Mouse (Mus musculus): ENCODE measurements at regions not wholly inside any gene's neighbourhood (a gene's known extent, or its start where the extent isn't known, plus 50 kb on each side); places are given as distances from the start of the nearest gene placed in this dataset.

- Histone ChIP-seq H3K4me2 (ENCODE audit: low read depth, low read length) (no peak overlapping the region), H3K4me1 (ENCODE audit: control insufficient read depth, insufficient read depth, low read length) (no peaks in the 10 kb centered on the region), H3K27ac (replicated peaks; ENCODE audit: low read depth, low read length) (no peak overlapping the region), H3K4me3 (ENCODE audit: low read depth, low read length) (no peak overlapping the region), H3K9me3 (replicated peaks; ENCODE audit: control insufficient read depth, low read length) (no peaks in the 10 kb centered on the region), H3K9ac (replicated peaks; ENCODE audit: low read length) (no peak overlapping the region), H3K36me3 (replicated peaks; ENCODE audit: control insufficient read depth, insufficient read depth, low read depth, low read length) (no peaks in the 10 kb centered on the region), H3K27me3 (ENCODE audit: control insufficient read depth, insufficient read depth, low read length) (no peaks in the 10 kb centered on the region)
- no peak; the same call in 1 of the 2 replicates for ATAC-seq (replicated peaks; ENCODE audit: insufficient number of reproducible peaks, low FRiP score, low TSS enrichment, low read depth)
- DNase-seq (ENCODE audit: low spot score): no peak
- WGBS: 41% methylated on average over 9 of the region's 9 CpGs
Measured at GRCm38 (mm10) chr12:13122282-13122681, 126.7 kb downstream of the Ddx1 start.

- Histone ChIP-seq H3K9me3 (replicated peaks; ENCODE audit: control insufficient read depth, low read length) (no peaks in the 10 kb centered on the region), H3K27ac (replicated peaks; ENCODE audit: low read depth, low read length) (no peak overlapping the region), H3K27me3 (ENCODE audit: control insufficient read depth, insufficient read depth, low read length) (no peaks in the 10 kb centered on the region), H3K4me3 (ENCODE audit: low read depth, low read length) (no peak overlapping the region), H3K36me3 (replicated peaks; ENCODE audit: control insufficient read depth, insufficient read depth, low read depth, low read length) (no peaks in the 10 kb centered on the region), H3K4me1 (ENCODE audit: control insufficient read depth, insufficient read depth, low read length) (no peaks in the 10 kb centered on the region), H3K4me2 (ENCODE audit: low read depth, low read length) (no peak overlapping the region), H3K9ac (replicated peaks; ENCODE audit: low read length) (no peak overlapping the region)
- DNase-seq (ENCODE audit: low spot score) (peak; percentile 33), ATAC-seq (replicated peaks; ENCODE audit: insufficient number of reproducible peaks, low FRiP score, low TSS enrichment, low read depth) (no peak)
- 36% methylated on average over 7 of the region's 7 CpGs for WGBS
Measured at GRCm38 (mm10) chr12:13120581-13120980, 128.4 kb downstream of the Ddx1 start.

DNA sequence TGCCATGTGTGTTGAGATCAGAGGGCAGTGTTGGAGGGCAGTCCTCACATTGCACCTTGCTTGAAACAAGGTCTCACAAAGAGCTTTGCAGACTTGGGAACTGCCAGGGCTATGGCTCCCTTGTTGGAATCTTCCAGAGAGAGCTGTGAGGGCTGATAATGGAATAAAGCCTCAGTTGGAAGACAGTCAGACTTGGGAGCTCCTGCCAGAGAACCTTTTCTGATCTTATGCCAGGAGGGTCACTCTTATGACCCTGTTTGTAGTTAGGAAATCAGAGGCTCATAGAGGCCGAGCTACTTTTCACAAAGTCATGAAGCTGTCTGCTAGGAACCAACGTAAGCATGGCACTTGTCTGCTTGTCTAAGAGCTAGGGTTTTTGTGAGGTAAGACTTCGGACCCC is 129.4 kb downstream of the Ddx1 start:
- no peak overlapping the region for H3K27ac ChIP-seq (replicated peaks; ENCODE audit: low read depth, low read length)
- 94% methylated on average over 3 of the region's 3 CpGs for WGBS

DNA sequence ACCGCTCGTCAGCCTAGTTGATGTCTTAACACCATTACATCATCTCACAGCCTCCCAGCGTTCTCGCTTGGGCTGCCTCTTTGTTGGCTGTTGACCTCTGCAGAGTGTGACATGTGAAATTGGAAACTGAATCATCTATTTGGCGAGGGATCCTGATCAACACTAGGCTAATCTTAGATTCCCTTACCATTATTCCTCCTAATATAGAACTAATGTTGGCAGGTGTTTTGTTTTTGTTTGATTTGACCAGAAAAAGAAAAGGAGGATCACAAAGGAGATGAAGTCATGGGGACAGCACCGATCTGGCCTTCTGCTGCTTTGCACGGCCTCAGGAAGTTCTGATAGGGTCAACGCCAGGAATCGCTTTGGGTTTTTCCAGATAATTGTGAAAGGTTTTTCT is 131.0 kb downstream of the Ddx1 start:
- Histone ChIP-seq H3K27me3 (ENCODE audit: control insufficient read depth, insufficient read depth, low read length) (no peaks in the 10 kb centered on the region), H3K4me2 (ENCODE audit: low read depth, low read length) (no peak overlapping the region), H3K4me1 (ENCODE audit: control insufficient read depth, insufficient read depth, low read length) (no peaks in the 10 kb centered on the region), H3K36me3 (replicated peaks; ENCODE audit: control insufficient read depth, insufficient read depth, low read depth, low read length) (no peaks in the 10 kb centered on the region), H3K4me3 (ENCODE audit: low read depth, low read length) (no peak overlapping the region), H3K27ac (replicated peaks; ENCODE audit: low read depth, low read length) (no peak overlapping the region), H3K9ac (replicated peaks; ENCODE audit: low read length) (no peak overlapping the region), H3K9me3 (replicated peaks; ENCODE audit: control insufficient read depth, low read length) (no peaks in the 10 kb centered on the region)
- ATAC-seq (replicated peaks; ENCODE audit: insufficient number of reproducible peaks, low FRiP score, low TSS enrichment, low read depth) (no peak), DNase-seq (ENCODE audit: low spot score) (no peak)
- WGBS: 73% methylated on average over 9 of the region's 9 CpGs

More for the DNA sequence above, 129.4 kb downstream of the Ddx1 start:
- H3K9me3 ChIP-seq (replicated peaks; ENCODE audit: control insufficient read depth, low read length): no peaks in the 10 kb centered on the region
- H3K27me3 ChIP-seq (ENCODE audit: control insufficient read depth, insufficient read depth, low read length): no peaks in the 10 kb centered on the region
- DNase-seq (ENCODE audit: low spot score) (no peak), ATAC-seq (replicated peaks; ENCODE audit: insufficient number of reproducible peaks, low FRiP score, low TSS enrichment, low read depth) (no peak)
- no peaks in the 10 kb centered on the region for H3K4me1 ChIP-seq (ENCODE audit: control insufficient read depth, insufficient read depth, low read length)
- no peak overlapping the region for H3K9ac ChIP-seq (replicated peaks; ENCODE audit: low read length)
- H3K4me2 ChIP-seq (ENCODE audit: low read depth, low read length): no peak overlapping the region
- H3K4me3 ChIP-seq (ENCODE audit: low read depth, low read length): no peak overlapping the region
- H3K36me3 ChIP-seq (replicated peaks; ENCODE audit: control insufficient read depth, insufficient read depth, low read depth, low read length): no peaks in the 10 kb centered on the region

- WGBS: 73% methylated on average over 4 of the region's 4 CpGs
- Histone ChIP-seq H3K9ac (replicated peaks; ENCODE audit: low read length) (no peak overlapping the region), H3K27ac (replicated peaks; ENCODE audit: low read depth, low read length) (no peak overlapping the region), H3K36me3 (replicated peaks; ENCODE audit: control insufficient read depth, insufficient read depth, low read depth, low read length) (no peaks in the 10 kb centered on the region), H3K4me3 (ENCODE audit: low read depth, low read length) (no peak overlapping the region), H3K4me2 (ENCODE audit: low read depth, low read length) (no peak overlapping the region), H3K4me1 (ENCODE audit: control insufficient read depth, insufficient read depth, low read length) (no peaks in the 10 kb centered on the region), H3K9me3 (replicated peaks; ENCODE audit: control insufficient read depth, low read length) (no peaks in the 10 kb centered on the region), H3K27me3 (ENCODE audit: control insufficient read depth, insufficient read depth, low read length) (no peaks in the 10 kb centered on the region)
- no peak for ATAC-seq (replicated peaks; ENCODE audit: insufficient number of reproducible peaks, low FRiP score, low TSS enrichment, low read depth)
- no peak for DNase-seq (ENCODE audit: low spot score)
Measured at GRCm38 (mm10) chr12:13114341-13114740, 134.7 kb downstream of the Ddx1 start.

- Histone ChIP-seq H3K9ac (replicated peaks; ENCODE audit: low read length) (no peak overlapping the region), H3K4me1 (ENCODE audit: control insufficient read depth, insufficient read depth, low read length) (no peaks in the 10 kb centered on the region), H3K4me2 (ENCODE audit: low read depth, low read length) (no peak overlapping the region), H3K36me3 (replicated peaks; ENCODE audit: control insufficient read depth, insufficient read depth, low read depth, low read length) (no peaks in the 10 kb centered on the region), H3K27ac (replicated peaks; ENCODE audit: low read depth, low read length) (no peak overlapping the region), H3K9me3 (replicated peaks; ENCODE audit: control insufficient read depth, low read length) (no peaks in the 10 kb centered on the region), H3K4me3 (ENCODE audit: low read depth, low read length) (no peak overlapping the region), H3K27me3 (ENCODE audit: control insufficient read depth, insufficient read depth, low read length) (no peaks in the 10 kb centered on the region)
- ATAC-seq (replicated peaks; ENCODE audit: insufficient number of reproducible peaks, low FRiP score, low TSS enrichment, low read depth) (no peak), DNase-seq (ENCODE audit: low spot score) (no peak)
- 81% methylated on average over 3 of the region's 3 CpGs for WGBS
Measured at GRCm38 (mm10) chr12:13106931-13107330, 142.1 kb downstream of the Ddx1 start.

DNA sequence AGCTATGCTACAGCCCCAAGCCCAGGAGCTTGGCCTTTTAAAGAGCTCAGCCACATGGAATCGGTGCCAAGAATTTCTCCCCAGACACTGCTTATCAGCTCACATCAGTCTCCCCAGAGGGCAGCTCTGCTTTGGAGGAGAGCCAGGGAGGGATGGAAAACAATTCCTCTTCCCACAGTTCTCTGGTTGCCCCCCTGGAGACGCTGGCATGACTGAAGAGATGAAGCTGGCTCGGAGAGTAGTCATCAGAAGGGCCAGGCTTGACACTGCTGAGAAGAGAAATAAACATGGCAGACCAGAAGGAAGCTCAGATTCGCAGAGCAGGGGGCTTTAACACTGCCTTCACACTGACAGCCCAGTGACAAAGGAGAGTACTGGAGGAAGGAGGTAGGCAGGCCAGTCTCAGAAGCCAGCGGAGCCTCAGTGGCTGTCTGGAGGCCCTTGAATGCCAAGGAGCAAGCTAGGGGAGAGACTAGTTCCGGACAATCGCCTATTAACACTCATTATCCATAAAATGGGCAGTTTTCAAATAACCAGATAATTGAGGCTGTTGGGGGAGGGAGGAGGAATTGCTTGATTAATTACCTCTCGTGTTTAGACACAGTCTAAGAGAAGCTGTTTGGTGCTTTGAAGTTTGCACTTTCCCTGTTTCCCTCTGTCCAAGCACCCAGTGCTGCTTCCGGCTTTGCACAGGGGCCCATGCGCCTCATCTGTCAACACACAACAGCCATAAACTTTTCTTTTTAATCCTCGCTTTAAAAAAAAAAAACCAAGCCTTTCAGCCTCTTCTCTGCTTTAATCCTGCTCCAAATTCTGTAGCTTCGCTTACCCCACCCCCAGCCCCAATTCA is 148.3 kb downstream of the Ddx1 start:
- no peaks in the 10 kb centered on the region for H3K27me3 ChIP-seq (ENCODE audit: control insufficient read depth, insufficient read depth, low read length)
- no peaks in the 10 kb centered on the region for H3K9me3 ChIP-seq (replicated peaks; ENCODE audit: control insufficient read depth, low read length)
- H3K4me2 ChIP-seq (ENCODE audit: low read depth, low read length): no peak overlapping the region
- H3K27ac ChIP-seq (replicated peaks; ENCODE audit: low read depth, low read length): no peak overlapping the region; the same call in 1 of the 2 replicates
- no peaks in the 10 kb centered on the region for H3K36me3 ChIP-seq (replicated peaks; ENCODE audit: control insufficient read depth, insufficient read depth, low read depth, low read length)
- no peak overlapping the region for H3K9ac ChIP-seq (replicated peaks; ENCODE audit: low read length)
- no peaks in the 10 kb centered on the region for H3K4me1 ChIP-seq (ENCODE audit: control insufficient read depth, insufficient read depth, low read length)
- no peak overlapping the region for H3K4me3 ChIP-seq (ENCODE audit: low read depth, low read length)
- DNase-seq (ENCODE audit: low spot score) (peak; percentile 22), ATAC-seq (replicated peaks; ENCODE audit: insufficient number of reproducible peaks, low FRiP score, low TSS enrichment, low read depth) (no peak)
- WGBS: 36% methylated on average over 12 of the region's 12 CpGs

DNA sequence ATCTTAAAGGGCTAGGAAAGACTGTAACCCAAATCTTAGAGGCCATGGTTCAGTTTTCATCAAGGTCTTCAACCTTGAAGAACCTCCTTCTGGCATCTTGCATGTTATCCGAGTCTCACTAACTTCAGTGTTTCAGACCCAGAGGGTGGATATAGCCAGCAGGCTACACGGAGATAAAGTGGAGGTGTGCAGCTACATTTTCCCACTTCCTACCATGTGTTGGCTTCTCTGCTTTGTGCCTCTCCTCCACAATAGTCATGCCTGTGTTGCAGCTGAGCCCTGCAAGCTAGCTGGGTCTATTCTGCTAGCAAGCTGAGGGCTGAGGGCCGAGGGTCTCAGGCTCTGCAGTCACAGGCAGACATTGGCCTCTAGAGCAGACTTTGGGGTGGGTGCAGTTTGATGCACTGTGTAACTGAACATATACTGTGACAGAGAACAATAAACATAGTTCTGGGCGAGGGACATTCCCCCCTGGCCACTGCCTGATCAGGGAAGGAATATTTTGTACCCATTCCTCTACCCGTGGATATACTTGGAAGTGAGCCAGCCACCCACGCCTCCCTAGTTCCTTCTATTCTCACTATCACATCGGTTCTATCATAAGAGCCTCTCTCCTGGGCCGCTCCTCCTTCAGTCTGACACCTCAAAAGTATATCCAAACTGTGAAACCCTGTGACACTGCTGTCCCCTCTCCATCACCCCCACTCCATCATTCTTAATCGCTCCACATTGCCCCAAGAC is 152.6 kb upstream of the Mycn start:
- Histone ChIP-seq H3K9ac (replicated peaks; ENCODE audit: low read length) (no peak overlapping the region), H3K4me2 (ENCODE audit: low read depth, low read length) (no peak overlapping the region), H3K4me3 (ENCODE audit: low read depth, low read length) (no peak overlapping the region), H3K27ac (replicated peaks; ENCODE audit: low read depth, low read length) (no peak overlapping the region), H3K9me3 (replicated peaks; ENCODE audit: control insufficient read depth, low read length) (no peaks in the 10 kb centered on the region), H3K27me3 (ENCODE audit: control insufficient read depth, insufficient read depth, low read length) (no peaks in the 10 kb centered on the region), H3K36me3 (replicated peaks; ENCODE audit: control insufficient read depth, insufficient read depth, low read depth, low read length) (no peaks in the 10 kb centered on the region), H3K4me1 (ENCODE audit: control insufficient read depth, insufficient read depth, low read length) (no peaks in the 10 kb centered on the region)
- no peak for ATAC-seq (replicated peaks; ENCODE audit: insufficient number of reproducible peaks, low FRiP score, low TSS enrichment, low read depth)
- no peak for DNase-seq (ENCODE audit: low spot score)
- 72% methylated on average over 9 of the region's 9 CpGs for WGBS

All from embryonic facial prominence, embryonic 11.5 days (tissue).